Mouse (Mus musculus): ENCODE data around the gene Abraxas1. TPM values are rescaled to one million over a fixed set of nuclear protein-coding genes. Genes with fewer than 3 reads are reported as not detected.

The Abraxas1 gene
- polyA plus RNA-seq, 1 experiment from 2014 or later: 27.5 TPM

DNA sequence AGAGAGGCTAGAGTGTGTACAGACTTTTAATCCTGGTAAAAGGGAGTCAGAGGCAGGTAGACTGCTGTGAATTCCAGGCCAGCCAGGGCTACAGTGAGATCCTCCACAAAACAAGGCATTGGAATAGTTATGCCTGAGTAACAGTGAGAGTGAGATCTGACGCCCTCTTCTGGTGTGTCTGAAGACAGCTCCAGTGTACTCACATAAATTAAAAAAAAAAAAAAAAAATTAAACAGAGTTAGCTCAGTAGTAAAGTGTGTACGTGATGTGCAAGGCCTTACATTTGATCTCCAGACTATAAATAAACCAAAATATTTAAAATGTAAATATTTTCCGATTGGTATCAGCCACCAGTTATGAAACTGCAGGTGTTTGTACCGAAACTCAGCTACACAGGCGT is 26.7 kb downstream of the Abraxas1 start:
- Histone ChIP-seq H3K36me3 (ENCODE audit: control insufficient read depth, insufficient read depth, low read length) (no peaks in the 10 kb centered on the region), H3K4me2 (ENCODE audit: low read depth, low read length) (no peak overlapping the region), H3K4me1 (ENCODE audit: control insufficient read depth, insufficient read depth, low read length) (no peaks in the 10 kb centered on the region; the same call in 1 of the 2 replicates), H3K27ac (ENCODE audit: low read length) (no peak overlapping the region), H3K27me3 (replicated peaks; ENCODE audit: control insufficient read depth, insufficient read depth, low read length) (no peaks in the 10 kb centered on the region), H3K4me3 (ENCODE audit: low read length) (no peak overlapping the region), H3K9me3 (ENCODE audit: control insufficient read depth, low read length) (no peaks in the 10 kb centered on the region), H3K9ac (ENCODE audit: low read depth, low read length) (no peak overlapping the region)
- no peak for ATAC-seq
- 76% methylated on average over 5 of the region's 5 CpGs for WGBS

DNA sequence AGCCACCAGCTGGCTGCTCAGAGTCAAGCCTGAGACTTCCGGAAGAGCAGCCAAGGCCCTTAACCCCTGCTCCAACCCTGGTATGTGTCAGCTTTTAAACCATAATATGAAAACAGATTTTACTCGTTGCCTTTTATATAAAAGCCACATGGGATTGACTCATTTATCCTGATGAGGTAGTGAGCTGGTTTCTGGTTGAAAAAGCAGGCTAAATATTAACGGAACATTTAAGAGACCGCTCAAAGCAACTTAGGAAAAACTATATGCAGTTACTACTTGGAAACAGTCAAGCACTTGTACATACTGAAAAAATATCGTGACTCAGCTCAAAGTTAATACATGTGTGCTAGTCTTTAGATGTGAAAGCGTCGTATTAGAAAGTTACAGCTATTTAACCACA is 28.5 kb downstream of the Abraxas1 start:
- H3K4me3 ChIP-seq (ENCODE audit: low read length): no peak overlapping the region
- 80% methylated on average over 7 of the region's 7 CpGs for WGBS

DNA sequence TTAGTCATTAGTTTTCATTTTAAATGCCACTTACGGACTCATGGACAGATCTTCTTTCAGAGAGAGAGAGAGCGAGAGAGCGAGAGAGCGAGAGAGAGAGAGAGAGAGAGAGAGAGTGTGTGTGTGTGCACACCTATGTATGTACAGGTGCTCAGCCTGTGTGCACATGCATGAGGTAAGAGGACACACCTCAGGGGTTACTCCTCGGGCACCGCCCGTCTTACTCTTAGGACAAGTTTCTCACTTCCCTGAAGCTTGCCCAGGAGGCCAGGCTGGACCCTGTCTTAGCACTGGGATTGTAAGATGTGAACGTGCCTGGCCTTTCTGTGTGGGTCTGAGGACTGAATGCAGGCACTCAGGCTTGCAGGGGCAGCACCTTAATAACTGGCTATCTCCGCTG is 33.2 kb downstream of the Abraxas1 start:
- no peaks in the 10 kb centered on the region for H3K4me1 ChIP-seq (ENCODE audit: control insufficient read depth, insufficient read depth, low read length)
- H3K4me2 ChIP-seq (ENCODE audit: low read depth, low read length): no peak overlapping the region
- no peak overlapping the region for H3K27ac ChIP-seq (ENCODE audit: low read length)
- H3K9ac ChIP-seq (ENCODE audit: low read depth, low read length): no peak overlapping the region
- 92% methylated on average over 9 of the region's 9 CpGs for WGBS
- H3K27me3 ChIP-seq (replicated peaks; ENCODE audit: control insufficient read depth, insufficient read depth, low read length): no peaks in the 10 kb centered on the region
- peaks cover 6% of the 10 kb centered on the region; the same call in 1 of the 2 replicates for H3K36me3 ChIP-seq (ENCODE audit: control insufficient read depth, insufficient read depth, low read length)
- ATAC-seq: no peak
- no peaks in the 10 kb centered on the region for H3K9me3 ChIP-seq (ENCODE audit: control insufficient read depth, low read length)
- no peak overlapping the region for H3K4me3 ChIP-seq (ENCODE audit: low read length)

More for the DNA sequence above, 28.5 kb downstream of the Abraxas1 start:
- H3K36me3 ChIP-seq (ENCODE audit: control insufficient read depth, insufficient read depth, low read length): no peaks in the 10 kb centered on the region
- H3K27ac ChIP-seq (ENCODE audit: low read length): no peak overlapping the region
- no peaks in the 10 kb centered on the region; the same call in 1 of the 2 replicates for H3K4me1 ChIP-seq (ENCODE audit: control insufficient read depth, insufficient read depth, low read length)
- H3K4me2 ChIP-seq (ENCODE audit: low read depth, low read length): no peak overlapping the region
- no peaks in the 10 kb centered on the region for H3K9me3 ChIP-seq (ENCODE audit: control insufficient read depth, low read length)
- ATAC-seq: no peak
- no peak overlapping the region for H3K9ac ChIP-seq (ENCODE audit: low read depth, low read length)
- H3K27me3 ChIP-seq (replicated peaks; ENCODE audit: control insufficient read depth, insufficient read depth, low read length): no peaks in the 10 kb centered on the region

DNA sequence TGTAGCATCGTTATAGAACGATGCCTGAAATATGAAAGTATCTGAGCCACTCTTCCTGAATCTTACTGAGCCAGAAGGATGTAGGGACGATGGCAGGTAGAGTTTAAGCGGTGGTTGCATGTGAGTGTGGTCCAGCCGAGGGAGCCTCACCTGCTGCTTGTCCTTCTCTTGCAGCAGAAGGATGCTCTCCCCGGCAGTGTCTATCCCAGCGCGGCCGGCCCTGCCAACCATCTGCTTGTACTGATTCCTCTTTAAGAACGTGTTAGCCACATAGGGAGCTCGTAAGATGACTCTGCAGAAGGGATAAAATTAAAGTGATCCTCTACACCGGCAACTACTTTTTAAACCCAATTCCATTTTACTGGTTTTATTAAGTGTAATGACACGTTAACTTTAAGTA is 41.8 kb downstream of the Abraxas1 start:
- 94% methylated on average over 13 of the region's 13 CpGs for WGBS
- no peaks in the 10 kb centered on the region for H3K4me1 ChIP-seq (ENCODE audit: control insufficient read depth, insufficient read depth, low read length)
- H3K9ac ChIP-seq (ENCODE audit: low read depth, low read length): no peak overlapping the region
- H3K27me3 ChIP-seq (replicated peaks; ENCODE audit: control insufficient read depth, insufficient read depth, low read length): no peaks in the 10 kb centered on the region
- H3K36me3 ChIP-seq (ENCODE audit: control insufficient read depth, insufficient read depth, low read length): peaks cover 13% of the 10 kb centered on the region; the same call in 1 of the 2 replicates
- no peak for ATAC-seq
- H3K27ac ChIP-seq (ENCODE audit: low read length): no peak overlapping the region
- H3K9me3 ChIP-seq (ENCODE audit: control insufficient read depth, low read length): no peaks in the 10 kb centered on the region
- no peak overlapping the region for H3K4me3 ChIP-seq (ENCODE audit: low read length)
- no peak overlapping the region for H3K4me2 ChIP-seq (ENCODE audit: low read depth, low read length)

DNA sequence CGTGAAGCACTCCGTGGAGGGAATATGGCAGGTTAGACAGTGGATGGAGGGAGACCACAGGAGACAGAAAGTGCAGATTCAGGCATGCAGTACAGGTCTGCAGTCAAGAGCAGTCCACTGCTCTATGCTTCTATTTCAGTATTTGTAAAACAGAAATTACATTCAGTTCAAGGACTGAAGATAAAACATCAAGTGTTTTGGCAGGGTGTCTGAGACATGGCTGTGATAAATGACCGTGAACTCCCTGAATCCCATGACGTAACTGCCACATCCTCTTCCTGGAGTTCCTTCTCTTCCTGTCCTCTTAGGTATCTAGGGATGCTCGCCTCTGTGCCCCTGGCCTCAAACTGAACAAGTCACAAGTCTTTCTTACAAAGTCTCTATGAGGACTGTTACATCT is 43.9 kb downstream of the Abraxas1 start:
- 83% methylated on average over 5 of the region's 5 CpGs for whole genome bisulfite sequencing
- ATAC-seq: no peak
- H3K9me3 ChIP-seq (ENCODE audit: control insufficient read depth, low read length): no peaks in the 10 kb centered on the region
- 0 out of 2 replicates have a peak, but pooled peaks cover 5% of the 10 kb centered on the region for H3K36me3 ChIP-seq (ENCODE audit: control insufficient read depth, insufficient read depth, low read length)
- no peaks in the 10 kb centered on the region for H3K4me1 ChIP-seq (ENCODE audit: control insufficient read depth, insufficient read depth, low read length)
- H3K27ac ChIP-seq (ENCODE audit: low read length): no peak overlapping the region
- H3K9ac ChIP-seq (ENCODE audit: low read depth, low read length): no peak overlapping the region
- H3K4me3 ChIP-seq (ENCODE audit: low read length): no peak overlapping the region
- H3K27me3 ChIP-seq (replicated peaks; ENCODE audit: control insufficient read depth, insufficient read depth, low read length): no peaks in the 10 kb centered on the region
- no peak overlapping the region for H3K4me2 ChIP-seq (ENCODE audit: low read depth, low read length)

DNA sequence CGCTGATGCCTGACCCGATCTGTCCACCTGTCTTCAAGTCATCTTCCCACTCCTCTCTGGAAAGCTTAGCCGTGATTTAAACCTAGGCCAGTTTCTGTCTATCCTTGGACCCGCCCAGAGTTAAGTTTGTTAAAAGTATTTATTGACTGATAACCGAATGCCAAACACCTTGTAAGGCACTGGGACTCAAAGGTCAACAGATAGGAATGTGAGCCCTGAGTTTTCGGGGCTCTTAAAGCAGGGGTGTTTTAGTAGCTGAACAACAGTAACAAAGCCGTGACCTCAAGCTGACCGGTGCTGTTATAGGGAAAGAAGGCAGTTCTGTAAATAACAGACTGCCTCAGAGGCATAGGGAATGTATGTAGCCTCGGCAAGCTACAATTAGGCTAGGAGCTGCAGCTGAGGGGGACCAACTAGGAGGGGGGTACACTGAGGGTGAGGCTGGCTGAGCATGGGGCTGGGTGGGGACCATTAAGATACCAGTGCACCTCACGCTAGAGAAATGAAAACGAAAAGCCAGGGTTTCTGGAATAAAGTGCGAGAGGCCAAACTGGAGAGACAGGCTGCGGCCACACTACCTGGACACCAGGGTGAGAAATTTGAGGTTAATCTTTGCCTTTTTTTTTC is 44.9 kb downstream of the Abraxas1 start:
- 63% methylated on average over 13 of the region's 13 CpGs for WGBS
- Histone ChIP-seq H3K4me3 (ENCODE audit: low read length) (no peak overlapping the region; the same call in 1 of the 2 replicates), H3K36me3 (ENCODE audit: control insufficient read depth, insufficient read depth, low read length) (no peaks in the 10 kb centered on the region), H3K27me3 (replicated peaks; ENCODE audit: control insufficient read depth, insufficient read depth, low read length) (no peaks in the 10 kb centered on the region), H3K9me3 (ENCODE audit: control insufficient read depth, low read length) (no peaks in the 10 kb centered on the region), H3K27ac (ENCODE audit: low read length) (0 out of 2 replicates have a peak overlapping the region, but pooled peaks have one; percentile 17), H3K9ac (ENCODE audit: low read depth, low read length) (no peak overlapping the region), H3K4me1 (ENCODE audit: control insufficient read depth, insufficient read depth, low read length) (no peaks in the 10 kb centered on the region), H3K4me2 (ENCODE audit: low read depth, low read length) (0 out of 2 replicates have a peak overlapping the region, but pooled peaks have one; percentile 31)
- ATAC-seq: peak; percentile 85

DNA sequence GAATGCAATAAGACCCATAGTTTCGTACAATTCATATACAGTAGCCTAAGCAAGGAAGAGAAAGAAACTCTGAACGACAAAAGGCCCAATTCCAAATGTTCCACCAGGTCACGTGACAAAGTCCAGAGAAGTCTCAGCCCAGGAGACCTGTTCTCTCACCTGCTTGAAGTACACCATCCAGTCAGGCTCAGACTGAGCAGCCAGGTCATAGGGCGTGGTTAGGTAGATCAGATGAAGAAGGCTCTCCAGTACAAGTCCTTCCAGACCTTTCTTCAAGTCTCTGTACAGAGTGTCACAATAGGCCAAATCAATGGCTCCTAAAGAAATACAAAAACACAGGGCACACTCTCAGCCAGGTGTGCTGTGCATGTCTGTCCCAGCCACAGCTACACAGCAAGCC is 49.2 kb downstream of the Abraxas1 start:
- WGBS: 91% methylated on average over 4 of the region's 4 CpGs
- Histone ChIP-seq H3K4me2 (ENCODE audit: low read depth, low read length) (no peak overlapping the region), H3K27me3 (replicated peaks; ENCODE audit: control insufficient read depth, insufficient read depth, low read length) (no peaks in the 10 kb centered on the region), H3K27ac (ENCODE audit: low read length) (no peak overlapping the region), H3K9ac (ENCODE audit: low read depth, low read length) (no peak overlapping the region), H3K4me3 (ENCODE audit: low read length) (no peak overlapping the region), H3K4me1 (ENCODE audit: control insufficient read depth, insufficient read depth, low read length) (no peaks in the 10 kb centered on the region), H3K36me3 (ENCODE audit: control insufficient read depth, insufficient read depth, low read length) (no peaks in the 10 kb centered on the region), H3K9me3 (ENCODE audit: control insufficient read depth, low read length) (no peaks in the 10 kb centered on the region)
- peak; percentile 55; the same call in 1 of the 2 replicates for ATAC-seq

DNA sequence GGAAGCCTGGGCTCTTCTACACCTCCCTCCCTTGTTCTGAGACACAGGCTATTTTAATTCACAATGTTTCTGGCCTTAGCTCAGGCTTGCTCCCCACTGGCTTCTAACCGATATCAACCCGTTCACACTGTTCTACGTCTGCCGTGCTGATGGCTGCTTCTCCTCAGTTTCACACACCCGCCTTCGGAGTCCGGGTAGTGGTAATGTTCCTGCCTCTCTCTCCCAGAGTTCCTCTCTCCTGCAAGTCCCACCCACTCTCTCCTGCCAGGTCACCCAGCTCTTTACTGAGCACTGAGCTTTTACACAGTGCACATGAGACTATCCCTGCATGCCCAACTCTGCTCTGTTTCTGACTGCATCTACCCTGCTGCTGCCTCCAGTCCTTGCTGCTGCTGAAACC is 54.7 kb downstream of the Abraxas1 start:
- Histone ChIP-seq H3K27me3 (replicated peaks; ENCODE audit: control insufficient read depth, insufficient read depth, low read length) (no peaks in the 10 kb centered on the region), H3K9ac (ENCODE audit: low read depth, low read length) (no peak overlapping the region), H3K4me1 (ENCODE audit: control insufficient read depth, insufficient read depth, low read length) (no peaks in the 10 kb centered on the region), H3K36me3 (ENCODE audit: control insufficient read depth, insufficient read depth, low read length) (peaks cover 3% of the 10 kb centered on the region), H3K4me3 (ENCODE audit: low read length) (no peak overlapping the region), H3K4me2 (ENCODE audit: low read depth, low read length) (no peak overlapping the region), H3K27ac (ENCODE audit: low read length) (no peak overlapping the region), H3K9me3 (ENCODE audit: control insufficient read depth, low read length) (no peaks in the 10 kb centered on the region)
- no peak for ATAC-seq
- 93% methylated on average over 7 of the region's 7 CpGs for WGBS

DNA sequence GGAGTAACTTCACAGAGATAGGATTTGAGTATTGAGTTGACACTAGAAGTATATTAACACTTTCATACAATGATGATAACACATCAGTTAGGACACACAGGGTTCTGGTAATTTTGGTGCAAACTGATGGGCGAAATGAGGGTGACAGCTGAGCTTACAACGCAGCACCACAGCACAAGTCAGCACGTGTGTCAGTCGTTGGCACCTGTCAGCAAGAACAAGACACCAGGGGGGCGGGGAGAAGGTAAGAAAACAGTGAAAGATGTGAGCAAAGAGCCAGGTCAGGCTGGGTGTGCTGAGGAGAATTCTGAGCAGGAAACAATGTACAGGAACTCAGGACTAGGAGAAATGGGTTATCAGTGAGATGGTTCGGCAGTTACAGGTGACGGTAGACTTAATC is 59.0 kb downstream of the Abraxas1 start:
- H3K9ac ChIP-seq (ENCODE audit: low read depth, low read length): no peak overlapping the region
- no peaks in the 10 kb centered on the region for H3K9me3 ChIP-seq (ENCODE audit: control insufficient read depth, low read length)
- no peaks in the 10 kb centered on the region for H3K4me1 ChIP-seq (ENCODE audit: control insufficient read depth, insufficient read depth, low read length)
- peaks cover 3% of the 10 kb centered on the region for H3K36me3 ChIP-seq (ENCODE audit: control insufficient read depth, insufficient read depth, low read length)
- ATAC-seq: no peak
- no peaks in the 10 kb centered on the region for H3K27me3 ChIP-seq (replicated peaks; ENCODE audit: control insufficient read depth, insufficient read depth, low read length)
- WGBS: 90% methylated on average over 7 of the region's 7 CpGs
- no peak overlapping the region for H3K4me3 ChIP-seq (ENCODE audit: low read length)
- no peak overlapping the region for H3K4me2 ChIP-seq (ENCODE audit: low read depth, low read length)
- H3K27ac ChIP-seq (ENCODE audit: low read length): no peak overlapping the region
